Mouse (Mus musculus) brain, embryonic 14.5 days (tissue): ENCODE data around the gene Obscn. TPM values are rescaled to one million over a fixed set of nuclear protein-coding genes. Genes with fewer than 3 reads are reported as not detected.

Source experiments
- DNase-seq: peaks from one replicate; pipeline ENCODE4 v3.0.0-alpha.2; 2011; ENCODE audit warnings: low read depth
- CTCF ChIP-seq: fragments of 200-500 bp; IDR thresholded peaks from 2 replicates; pipeline ENCODE4 v1.5.1; 2012; ENCODE audit warnings: inconsistent platforms, mild to moderate bottlenecking, moderate library complexity, borderline replicate concordance; ENCODE audit not compliant: insufficient read depth, insufficient read length; ENCODE audit errors: extremely low read depth
- POLR2A ChIP-seq: fragments of 200-500 bp; IDR thresholded peaks from 2 replicates; pipeline ENCODE4 v1.6.1; 2012; ENCODE audit warnings: mild to moderate bottlenecking, inconsistent platforms, borderline replicate concordance; ENCODE audit not compliant: poor library complexity, insufficient read depth, insufficient read length, severe bottlenecking; ENCODE audit errors: extremely low read depth
- polyA plus RNA-seq: library from polyadenylated mRNA; depleted of rRNA; stranded (reverse); fragments of >200 nt; gene quantifications from 2 replicates; pipeline ENCODE4 v1.2.3, GENCODE M21; 2012

The Obscn gene
- polyA plus RNA-seq, 1 experiment: 1.4 TPM

DNA sequence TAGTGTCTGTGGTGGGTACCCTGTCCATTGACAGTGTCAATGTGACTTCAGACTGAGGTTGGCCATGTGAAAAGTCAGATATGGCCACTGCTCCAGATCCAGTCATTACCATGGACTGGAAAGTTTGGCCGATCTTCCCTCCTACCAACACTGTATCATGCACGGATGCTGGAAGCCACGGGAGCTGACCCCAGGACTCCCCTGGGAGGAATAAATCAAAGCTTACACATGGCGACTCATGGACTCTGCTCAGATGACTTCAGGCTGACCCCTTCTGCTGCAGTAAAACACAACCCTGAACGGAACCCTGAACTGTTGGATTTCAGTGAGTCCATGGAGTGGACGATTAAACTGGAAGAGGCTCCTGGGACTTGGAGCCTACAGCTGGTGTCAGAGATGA, 109.8 kb downstream of the Obscn start:
- TF ChIP-seq POLR2A (no peak), CTCF (no peak)
- no peak for DNase-seq

DNA sequence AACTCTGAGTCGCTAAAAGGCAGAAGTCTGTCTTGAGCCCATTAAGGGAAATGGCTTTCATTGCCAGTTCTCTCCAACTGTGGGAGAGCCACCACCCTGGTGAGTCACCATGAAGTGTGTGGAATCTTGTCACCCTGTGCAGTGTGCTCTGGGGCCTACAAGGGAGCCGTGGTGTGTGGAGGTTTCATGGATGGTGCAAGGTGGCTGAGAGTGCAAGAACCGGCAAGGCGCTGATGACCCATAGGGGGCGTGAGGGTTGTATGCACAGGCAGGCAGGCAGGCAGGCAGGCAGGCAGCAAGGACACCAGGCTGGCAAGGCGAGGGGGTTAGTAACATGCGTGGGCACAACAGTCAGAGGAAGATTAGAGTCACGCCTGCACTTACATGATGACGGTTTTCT, 121.2 kb downstream of the Obscn start:
- DNase-seq: peak; percentile 20
- TF ChIP-seq POLR2A: no peak
- TF ChIP-seq CTCF: peak; percentile 54; the same call in 1 of the 2 replicates

DNA sequence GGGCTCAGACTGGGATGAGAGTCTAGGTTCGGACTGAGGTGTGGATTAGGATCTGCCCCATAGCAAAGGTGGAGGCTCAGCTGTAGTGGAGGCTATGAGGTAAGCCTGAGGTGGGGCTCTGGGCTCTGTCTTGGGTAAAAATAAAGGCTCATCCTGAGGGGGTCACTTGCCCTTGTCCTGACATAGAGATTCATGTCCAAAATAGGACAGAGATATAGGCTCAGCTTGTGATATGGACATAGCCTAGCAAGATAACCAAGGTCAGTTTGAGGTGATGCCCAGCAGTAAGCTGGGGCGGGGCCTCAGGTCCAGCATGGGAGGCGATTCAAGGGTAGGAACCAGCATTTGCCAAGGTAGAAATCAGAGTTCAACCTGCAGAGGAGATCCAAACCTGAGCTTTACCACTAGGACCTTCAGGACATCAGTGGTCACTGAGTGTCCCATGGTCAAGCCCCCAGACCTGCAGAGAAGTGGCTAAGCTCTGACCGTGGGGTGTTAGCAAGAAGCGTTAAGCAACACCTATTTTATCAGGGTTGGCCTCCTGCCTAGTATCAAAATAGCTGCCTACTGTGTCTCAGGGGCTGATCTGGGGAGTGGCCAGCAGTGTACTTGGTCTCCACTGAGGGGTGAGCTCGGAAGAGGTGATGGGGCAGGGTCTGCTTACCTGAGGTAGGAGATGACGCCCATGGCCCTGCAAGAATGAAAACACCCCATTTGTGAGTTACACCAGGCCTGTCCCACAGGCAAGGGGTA, 133.7 kb downstream of the Obscn start:
- DNase-seq: no peak
- no peak for TF ChIP-seq CTCF
- TF ChIP-seq POLR2A: no peak

DNA sequence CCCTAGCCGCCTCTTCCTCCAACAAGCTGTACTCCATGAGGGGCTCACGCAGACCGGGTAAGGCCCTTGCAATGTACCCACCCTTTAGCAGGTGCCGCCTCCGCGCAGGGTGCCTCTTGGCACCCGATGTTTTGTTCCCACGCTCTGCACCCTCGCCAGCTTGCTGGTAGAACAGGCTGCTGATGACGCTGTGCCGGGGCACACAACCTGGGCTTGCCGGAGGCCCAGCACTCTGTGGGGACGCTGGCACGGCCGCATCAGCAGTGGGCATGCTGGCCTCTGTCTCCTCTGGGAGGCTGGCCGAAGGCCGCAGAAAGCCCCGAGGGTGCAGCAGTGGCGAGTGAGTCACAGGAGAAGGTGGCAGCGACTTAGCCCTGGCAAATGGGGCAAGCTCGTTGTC, 135.6 kb downstream of the Obscn start:
- no peak for DNase-seq
- TF ChIP-seq CTCF (no peak), POLR2A (no peak)

DNA sequence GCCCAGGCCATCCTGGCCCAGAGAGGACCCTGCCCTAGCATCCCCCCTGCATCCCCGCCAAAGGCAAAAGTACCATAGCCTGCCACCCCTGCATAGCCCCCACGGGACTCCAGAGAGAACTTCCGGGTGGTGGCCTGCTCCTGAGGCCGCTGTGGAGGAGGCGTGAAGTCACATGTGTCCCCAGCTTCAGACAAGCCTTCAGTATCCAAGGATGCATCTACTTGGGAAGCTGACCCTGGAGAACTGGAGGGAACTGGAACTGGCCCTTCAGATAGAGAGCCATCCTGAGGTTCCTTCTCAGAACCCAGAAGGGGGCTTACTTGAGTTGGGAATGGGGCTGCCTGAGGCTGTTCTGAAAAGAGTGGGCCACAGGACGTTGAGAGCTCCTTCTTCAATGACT, 136.4 kb downstream of the Obscn start:
- no peak for TF ChIP-seq POLR2A
- no peak for TF ChIP-seq CTCF
- DNase-seq: no peak

DNA sequence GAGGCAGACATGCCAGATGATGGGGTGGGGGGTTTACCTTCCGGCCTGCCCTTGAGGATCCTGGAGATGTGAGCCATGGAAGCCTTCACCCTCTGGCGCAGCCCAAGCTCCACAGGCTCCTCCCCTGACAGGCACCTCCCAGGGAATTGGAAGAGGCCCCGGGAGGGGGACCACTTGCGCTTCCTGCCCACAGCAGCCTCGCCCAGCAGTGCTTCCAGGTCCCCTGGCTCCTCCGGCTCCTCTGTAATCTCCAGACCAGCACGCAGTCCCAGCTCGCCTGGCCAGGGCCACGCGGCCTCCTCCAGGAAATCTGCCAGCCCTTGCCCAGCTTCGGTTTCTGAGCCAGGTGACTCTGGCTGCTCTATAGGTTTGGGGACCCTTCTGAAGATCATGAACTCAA, 137.0 kb downstream of the Obscn start:
- DNase-seq: no peak
- TF ChIP-seq POLR2A (no peak), CTCF (no peak)

DNA sequence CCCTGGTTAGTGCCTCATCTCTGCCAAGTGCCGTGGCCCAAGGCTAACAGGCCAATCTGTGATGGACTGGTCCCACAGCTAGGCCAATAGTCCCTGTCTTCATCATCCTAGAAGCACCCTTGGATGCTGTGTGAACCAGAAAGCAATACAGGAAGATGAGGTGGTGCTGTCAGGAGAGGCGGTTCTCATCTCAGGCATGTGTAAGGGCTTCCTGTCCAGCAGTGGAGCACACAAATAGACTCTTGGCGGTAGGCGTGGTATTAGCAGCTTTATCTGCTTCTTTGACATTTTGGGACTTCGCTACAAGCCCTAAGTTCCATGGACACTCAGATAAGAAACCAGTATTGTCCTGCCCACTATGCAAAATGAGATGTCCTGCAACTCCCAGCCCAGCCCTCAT, 138.7 kb downstream of the Obscn start:
- DNase-seq: no peak
- TF ChIP-seq POLR2A: no peak
- no peak for TF ChIP-seq CTCF

DNA sequence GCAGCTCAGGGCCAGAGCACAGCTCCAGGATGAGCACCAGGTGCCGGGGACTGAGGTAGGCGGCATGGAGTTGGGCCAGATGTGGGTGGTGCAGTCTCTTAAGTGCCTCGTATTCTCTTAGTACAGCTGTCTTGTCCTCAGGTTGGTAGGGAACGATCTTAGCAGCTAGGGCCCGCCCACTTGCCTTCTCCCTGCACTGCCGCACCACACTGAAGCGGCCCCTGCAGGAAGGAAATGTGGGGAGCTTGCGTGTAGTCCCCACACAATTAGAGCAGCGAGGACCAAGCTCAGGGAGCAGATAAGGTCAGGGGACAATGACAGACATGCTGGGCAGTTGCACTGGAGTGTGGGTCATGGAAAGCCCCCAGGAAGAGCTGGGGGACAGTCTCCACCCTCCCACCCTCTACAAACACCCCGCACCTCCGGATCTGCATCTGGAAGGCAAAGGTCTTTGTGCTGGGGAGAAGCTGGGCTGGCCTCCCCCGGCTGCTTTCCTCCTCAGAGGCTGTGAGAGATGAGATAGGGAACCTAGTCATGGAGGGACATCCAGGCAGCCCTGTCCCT, 140.3 kb downstream of the Obscn start:
- TF ChIP-seq POLR2A: no peak
- DNase-seq: no peak

DNA sequence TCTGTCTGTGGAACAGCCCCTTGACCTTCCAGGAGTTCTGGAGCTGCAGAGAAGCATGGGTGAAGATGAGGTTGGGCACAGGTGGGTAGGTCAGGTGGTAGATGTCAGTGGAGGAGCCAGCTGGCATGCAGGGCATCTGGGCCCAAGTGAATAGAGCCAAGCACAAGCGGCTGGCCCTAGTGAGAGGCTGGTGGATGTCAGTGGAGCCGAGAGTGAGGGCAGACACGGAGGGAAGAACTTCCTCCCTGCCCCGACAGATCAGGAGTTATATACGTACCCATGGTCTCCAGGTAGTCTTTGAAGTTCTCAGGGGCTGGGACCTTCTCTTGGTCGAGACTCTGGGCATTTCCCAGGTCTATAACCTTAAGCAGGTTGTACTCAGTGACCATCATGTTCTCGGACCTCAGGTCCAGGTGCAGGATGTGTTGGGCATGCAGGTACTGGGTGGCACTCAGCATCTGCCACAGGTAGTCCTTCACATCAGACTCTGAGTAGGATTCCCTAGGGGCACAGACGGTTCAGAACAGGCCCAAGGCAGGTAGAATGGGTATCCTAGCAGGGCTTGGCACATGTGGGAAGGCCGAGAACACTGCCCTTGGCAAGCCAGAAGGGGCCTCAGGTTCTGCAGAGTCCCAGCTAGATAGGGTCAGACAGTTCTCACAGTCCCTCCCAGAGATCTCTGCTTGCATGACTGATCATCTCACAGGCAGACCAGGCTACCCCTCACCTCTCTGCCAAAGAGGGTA, 141.0 kb downstream of the Obscn start:
- no peak for DNase-seq
- TF ChIP-seq POLR2A (no peak), CTCF (no peak)

DNA sequence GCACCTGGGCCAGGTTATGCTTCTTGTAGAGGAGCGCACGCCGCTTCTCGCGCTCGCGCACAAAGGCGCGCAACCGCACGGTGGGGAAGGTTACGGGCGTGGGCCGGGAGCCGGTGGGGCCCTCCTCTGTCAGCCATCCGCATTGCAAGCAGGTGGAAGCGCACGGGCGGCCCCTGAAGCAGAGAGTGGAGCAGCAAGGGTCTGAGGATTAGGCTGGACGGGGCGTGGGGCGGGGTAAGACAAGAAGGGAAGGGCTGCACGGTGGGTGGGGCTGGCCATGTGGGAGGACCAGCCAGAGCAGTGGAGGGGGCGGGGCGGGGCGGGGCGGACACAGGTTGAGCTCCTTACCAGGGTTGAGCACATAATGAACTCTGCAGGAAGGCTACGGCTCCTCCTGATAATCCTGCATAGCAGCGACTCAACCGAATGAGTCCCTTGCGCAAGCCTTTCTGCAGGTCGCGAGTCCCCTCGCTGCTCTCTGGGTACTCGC, 141.8 kb downstream of the Obscn start:
- TF ChIP-seq CTCF (peak; percentile 23; the same call in 1 of the 2 replicates), POLR2A (no peak)

DNA sequence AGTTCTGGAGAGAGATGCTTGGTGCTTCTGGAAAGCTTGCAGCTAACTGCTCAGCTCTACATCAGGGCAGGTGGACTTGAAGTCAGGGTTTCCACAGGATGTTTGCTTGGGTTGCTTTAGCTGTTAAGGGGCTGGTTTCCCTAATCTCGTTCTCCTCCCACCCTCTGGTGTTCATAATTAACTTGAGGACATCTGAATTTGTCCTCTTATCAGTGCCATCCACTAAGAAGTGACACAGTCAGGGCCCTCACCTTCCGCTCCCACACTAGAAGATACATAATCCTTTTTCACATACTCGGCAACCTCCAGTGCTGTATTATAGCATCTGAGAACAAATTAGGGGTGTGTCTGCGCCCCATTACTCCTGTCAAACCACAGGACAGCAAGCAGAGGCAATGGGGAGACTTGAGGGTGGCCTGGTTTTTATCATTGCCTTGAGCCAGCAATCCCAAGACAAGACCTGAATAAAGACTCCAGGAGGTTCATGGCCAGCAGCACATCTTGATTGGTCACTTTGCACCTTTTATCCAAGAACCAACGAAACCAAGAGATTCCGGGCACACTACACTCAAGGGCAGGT, 143.0 kb downstream of the Obscn start:
- TF ChIP-seq CTCF: no peak
- no peak for TF ChIP-seq POLR2A
- no peak for DNase-seq

More for the DNA sequence above, 141.8 kb downstream of the Obscn start:
- DNase-seq: peak; percentile 53

DNA sequence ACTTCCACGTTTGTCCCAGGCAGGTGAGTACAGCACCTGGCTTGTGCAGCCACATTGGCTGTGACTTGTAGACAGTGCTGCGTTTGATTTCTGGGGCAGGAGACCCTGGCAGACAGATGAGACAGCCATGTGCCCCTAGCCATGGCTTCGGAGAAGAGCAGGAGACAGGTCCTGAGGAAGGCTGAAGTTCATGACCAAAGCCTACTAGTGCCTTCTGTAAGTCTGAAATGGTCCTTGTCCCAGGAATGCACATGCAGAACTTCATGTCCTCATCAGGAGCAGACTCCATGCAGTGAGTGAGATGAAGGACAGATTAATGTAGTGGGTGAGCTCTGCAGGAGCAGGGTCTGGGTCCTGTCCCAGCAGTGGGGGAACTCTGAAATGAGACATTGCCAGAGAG, 144.3 kb downstream of the Obscn start:
- no peak for DNase-seq
- TF ChIP-seq POLR2A (no peak), CTCF (no peak)

DNA sequence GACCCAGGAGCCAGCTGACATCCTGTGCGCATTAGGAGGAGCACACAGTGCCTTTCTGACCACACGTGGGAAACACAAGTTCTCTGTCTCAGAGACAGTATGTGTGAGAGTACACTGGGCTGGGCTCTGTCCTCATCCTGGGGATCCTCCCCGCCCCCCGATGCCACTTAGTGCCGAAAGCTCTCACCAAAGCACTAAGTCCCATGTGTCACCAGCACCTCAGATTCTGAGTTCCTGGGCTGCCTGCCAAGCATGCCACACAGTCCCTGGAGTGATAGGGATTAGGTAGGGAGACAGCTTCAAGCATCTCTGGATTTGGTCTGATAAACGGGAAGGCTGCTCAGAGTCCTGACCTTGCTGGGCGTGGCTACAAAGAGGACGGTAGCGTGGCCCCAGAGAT, 145.4 kb downstream of the Obscn start:
- DNase-seq: no peak
- TF ChIP-seq CTCF (no peak), POLR2A (no peak)
